In the genomic region with DNA sequence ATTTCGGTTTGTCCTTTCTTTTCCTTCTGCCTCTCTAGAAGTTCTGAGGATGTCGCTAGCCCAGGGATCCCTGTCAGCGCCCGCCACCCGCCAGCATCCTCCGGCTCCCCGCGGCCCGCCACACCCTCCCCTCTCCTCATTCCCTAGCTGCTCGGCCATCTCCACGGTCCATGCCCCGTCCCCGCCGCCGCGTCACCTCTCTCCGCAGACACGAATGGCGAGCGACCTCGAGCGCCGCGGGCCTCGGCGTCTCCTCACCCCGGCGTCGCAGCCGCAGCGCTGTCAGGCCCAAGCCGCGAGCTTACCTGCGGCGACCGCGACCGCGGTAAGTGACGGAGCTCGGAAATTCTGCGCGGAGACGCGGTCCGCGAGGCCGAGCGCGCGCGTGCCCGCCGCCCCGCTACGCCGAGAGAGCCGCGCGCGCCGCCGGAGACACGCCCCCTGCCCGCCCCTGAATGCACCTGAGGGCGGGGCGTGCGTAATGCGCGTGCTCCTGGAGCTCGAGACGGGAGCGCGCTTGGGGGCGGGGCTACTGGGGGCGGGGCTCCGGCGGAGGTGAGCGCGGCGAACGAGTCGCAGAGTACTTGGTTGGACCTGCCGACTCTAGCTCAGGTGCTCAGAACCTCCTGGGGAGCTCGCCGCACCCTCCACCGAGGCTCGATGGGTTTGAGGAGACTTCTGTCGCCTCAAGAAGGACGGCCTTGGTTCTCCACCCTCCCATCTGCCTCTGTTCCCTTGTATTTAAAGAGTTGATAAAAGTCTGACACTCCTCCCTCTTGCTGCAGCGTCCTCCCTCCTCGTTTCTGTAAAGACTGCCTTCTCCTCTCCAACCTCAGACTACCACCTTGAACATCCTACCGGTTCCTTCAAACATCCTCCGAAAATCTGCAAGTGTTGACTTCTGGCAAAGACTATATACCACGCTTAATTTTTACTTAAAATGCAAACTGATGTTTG, we compare ENCODE assay signal across 8 mouse cellular contexts. TPM values are rescaled to one million over a fixed set of nuclear protein-coding genes. Genes with fewer than 3 reads are reported as not detected.
A peak's percentile ranks its signal among the peaks of the same experiment; 100 is the strongest.
DNase-seq lines count a peak whose midpoint lies in the region; ATAC-seq and TF ChIP-seq lines count a peak whose summit lies in the region.

A gene (minus strand): TSS at position 428 of the 957 bp plus-strand sequence.

- ATAC-seq in megakaryocyte, adult 5-6 weeks (ENCODE audit: poor library complexity, severe bottlenecking), result peak; percentile 94

- peak; percentile 90 to 96 for DNase-seq in adrenal gland, adult (ENCODE audit: inconsistent age in 2 of 2, low spot score in 1 of 2)
- peak; percentile 91 for DNase-seq in embryo, embryonic 10 days (ENCODE audit: low spot score)
- peak; percentile 92 for DNase-seq in gastrocnemius, postnatal 10 days
- peak; percentile 53 for DNase-seq in hindlimb bud, embryonic 11.5 days (ENCODE audit: extremely low spot score, low read depth, low spot score)
- peak; percentile 88 to 89 for DNase-seq in left cerebral cortex, adult 2 months (ENCODE audit: extremely low spot score in 1 of 2, low spot score in 2 of 2)
- peak; percentile 85 to 89 for DNase-seq in right cerebral cortex, adult 2 months (ENCODE audit: low spot score in 2 of 2)
- peak; percentile 34 for DNase-seq in urinary bladder, postnatal 10 days (ENCODE audit: low spot score)

- H3K4me3 ChIP-seq in left cerebral cortex, adult 2 months, result peak within 1 kb of the TSS; percentile 83

- no peak for TF ChIP-seq CTCF in left cerebral cortex, adult 2 months (IDR thresholded peaks at IDR 0.05)

- intact Hi-C loops in left cerebral cortex, adult 2 months (cut with DNase I), result no loop called here

- H3K27ac ChIP-seq in left cerebral cortex, adult 2 months, result peak within 1 kb of the TSS; percentile 90

RNA-seq across cellular contexts. Expression of the gene that starts here (rescaled TPM):
- 10 to 100 TPM; 13.4 to 13.5 TPM for total RNA-seq in gastrocnemius, postnatal 10 days (2021)
- 10 to 100 TPM; 44.3 to 46.9 TPM for total RNA-seq in left cerebral cortex, adult 2 months (2021)
- 0.22 and 0.32 TPM in 2 replicates for total RNA-seq in megakaryocyte, adult 5-6 weeks (2015)
- total RNA-seq in megakaryocyte, adult 5-6 weeks (2017), result 0.20 and 0.22 TPM in 2 replicates

Comparison
In these comparisons a context has a peak if more than half of its experiments do, and no peak if none do; other contexts are left out.
1. Peak in every context shown above with its lines: DNase-seq, ATAC-seq, H3K4me3 ChIP-seq and H3K27ac ChIP-seq.
2. RNA of the gene that starts here (total RNA-seq): 44.3 to 46.9 TPM in left cerebral cortex, adult 2 months and 13.4 to 13.5 TPM in gastrocnemius, postnatal 10 days; 0.20 to 0.32 TPM in megakaryocyte, adult 5-6 weeks; every median in the first group is over 10 times any median in the second.
3. Peak in ATAC-seq in megakaryocyte, adult 5-6 weeks; RNA of the gene not detected or under 1 TPM.
4. DNase-seq: peak in every context shown above with its lines; median percentile 93 in adrenal gland, adult; 92 in gastrocnemius, postnatal 10 days; 91 in embryo, embryonic 10 days; 88 in left cerebral cortex, adult 2 months; 87 in right cerebral cortex, adult 2 months; 53 in hindlimb bud, embryonic 11.5 days; 34 in urinary bladder, postnatal 10 days.